23 mouse cellular contexts compared by ENCODE assay signal in genomic region chr1:25146206-25146605, GRCm38 (mm10).
A peak's percentile ranks its signal among the peaks of the same experiment; 100 is the strongest.
DNase-seq lines count a peak whose midpoint lies in the region; TF ChIP-seq lines count a peak whose summit lies in the region.
"Had no signal": no experiment of that assay in that cellular context is flagged by ENCODE, and none has a peak within 500 bp of the region (broad histone marks: within the 10 kb centered on the region; RNA-seq: fewer than 3 reads in every experiment).

No protein-coding gene starts in this region.

- TF ChIP-seq CTCF in left cerebral cortex, adult 2 months (IDR thresholded peaks at IDR 0.05) = no peak

- peak; percentile 41 to 75 for DNase-seq in frontal cortex, adult 2 months (ENCODE audit: extremely low spot score in 1 of 2, low spot score in 1 of 2)
- DNase-seq in frontal cortex, postnatal 10 days (ENCODE audit: low spot score in 2 of 2) = no peak
- DNase-seq in left cerebral cortex, postnatal 14 days (ENCODE audit: low spot score in 2 of 2) = peak; percentile 16 to 49
- no peak for DNase-seq in left cerebral cortex, adult 2 months (ENCODE audit: extremely low spot score in 1 of 2, low spot score in 2 of 2)
- peak; percentile 70 for DNase-seq in right cerebral cortex, adult 18-20 months
- DNase-seq in right cerebral cortex, postnatal 14 days = no peak
- DNase-seq in brain, adult 2 months (ENCODE audit: low read depth, low spot score) = peak; percentile 84
- DNase-seq: adrenal gland, postnatal 14 days; cerebellum, adult 11-12 months; cerebellum, adult 9-11 months; embryo, embryonic 11 days; gastrocnemius, postnatal 10 days; heart, postnatal 14 days; kidney, adult 11 months; kidney, postnatal 14 days; spleen, adult 18-20 months; thymus, postnatal 4 days had no signal

- H3K27ac ChIP-seq in left cerebral cortex, adult 2 months = no peak overlapping the region
- H3K27ac ChIP-seq: embryonic facial prominence, embryonic 12.5 days; hindbrain, embryonic 10.5 days; hindbrain, embryonic 15.5 days; limb, embryonic 12.5 days; liver, embryonic 15.5 days; midbrain, embryonic 10.5 days had no signal

- intact Hi-C loops in left cerebral cortex, postnatal 14 days (cut with DNase I) = no loop called here
- intact Hi-C loops in left cerebral cortex, adult 2 months (cut with DNase I) = loop anchor here (1.0 kb wide), 1 partner anchor 20 kb away; no protein-coding TSS in a partner anchor

- H3K4me3 ChIP-seq in left cerebral cortex, adult 2 months = no peak overlapping the region
- H3K4me3 ChIP-seq: embryonic facial prominence, embryonic 12.5 days; hindbrain, embryonic 10.5 days; hindbrain, embryonic 15.5 days; limb, embryonic 12.5 days; liver, embryonic 15.5 days; midbrain, embryonic 10.5 days had no signal

Comparison
In these comparisons a context has a peak if more than half of its experiments do, and no peak if none do; other contexts are left out.
1. DNase-seq: peak in frontal cortex, adult 2 months (2 of 2), left cerebral cortex, postnatal 14 days (2 of 2), right cerebral cortex, adult 18-20 months (single experiment) and brain, adult 2 months (single experiment); none in frontal cortex, postnatal 10 days (0 of 2), left cerebral cortex, adult 2 months (0 of 2) and right cerebral cortex, postnatal 14 days (single experiment).